Comparison of ENCODE assay signal across 8 mouse cellular contexts in genomic region chr12:70913429-70913828, GRCm38 (mm10). TPM values are rescaled to one million over a fixed set of nuclear protein-coding genes. Genes with fewer than 3 reads are reported as not detected.
DNase-seq lines count a peak whose midpoint lies in the region.

No protein-coding gene starts in this region.

- intact Hi-C loops in gastrocnemius, postnatal 14 days (cut with DNase I; ENCODE audit: low total_unique reads), result loop anchor here (5.0 kb wide), 1 partner anchor 421 kb away; no protein-coding TSS in a partner anchor

- DNase-seq in cerebellum, postnatal 10 days, result peak; percentile 68 to 69
- DNase-seq in cerebellum, adult 9-10 months, result no peak
- DNase-seq in 3T3-L1 (ENCODE audit: low read depth, low spot score), result peak; percentile 73
- peak; percentile 83 for DNase-seq in adrenal gland, adult 2 months
- DNase-seq in gastrocnemius, postnatal 14 days, result peak; percentile 75
- DNase-seq in layer of hippocampus, postnatal 36 days, result peak; percentile 51 to 53
- peak; percentile 30 to 64 for DNase-seq in monocyte, adult 2 months (ENCODE audit: low read depth in 1 of 2, low spot score in 2 of 2)
- peak; percentile 81 for DNase-seq in thymus, postnatal 0 days (ENCODE audit: low spot score)

RNA-seq across cellular contexts. Expression of gene Actr10, which starts 24.2 kb away (rescaled TPM):
- 100 to 1,000 TPM; 192 to 229 TPM for total RNA-seq in adrenal gland, adult 2 months (2021)
- 7.4 and 11.1 TPM in 2 replicates for polyA plus RNA-seq in adrenal gland, adult 2 months (2012; rRNA removed)
- 100 to 1,000 TPM; 106 to 107 TPM for total RNA-seq in gastrocnemius, postnatal 14 days (2021)
- total RNA-seq in layer of hippocampus, postnatal 36 days (2021), result 100 to 1,000 TPM; 162 to 168 TPM
- 328 and 338 TPM in 2 replicates for polyA plus RNA-seq in thymus, postnatal 0 days (2015; fragmentation: Nextera tagmentation; extraction: Ambion mirVana)
